Mouse (Mus musculus) heart, postnatal 0 days (tissue): ENCODE measurements around the gene Rab1b.

Experiments
- CTCF ChIP-seq: IDR thresholded peaks from 2 replicates; pipeline ENCODE4 v1.5.1; 2016; ENCODE audit warnings: antibody characterized with exemption, control low read depth, low read depth
- EP300 ChIP-seq: IDR thresholded peaks from 2 replicates; pipeline ENCODE4 v1.6.1; 2016; ENCODE audit warnings: antibody characterized with exemption, low read depth

- no peak for TF ChIP-seq CTCF
- TF ChIP-seq EP300: no peak
Observed at GRCm38 (mm10) chr19:5052853-5053252, 54.0 kb downstream of the Rab1b start.
